Mouse (Mus musculus): ENCODE results near the gene Naa60. TPM values are rescaled to one million over a fixed set of nuclear protein-coding genes. Genes with fewer than 3 reads are reported as not detected.
A peak's percentile ranks its signal among the peaks of the same experiment; 100 is the strongest.

The Naa60 gene
- polyA plus RNA-seq, 1 experiment from 2014 or later, result 105 TPM

DNA sequence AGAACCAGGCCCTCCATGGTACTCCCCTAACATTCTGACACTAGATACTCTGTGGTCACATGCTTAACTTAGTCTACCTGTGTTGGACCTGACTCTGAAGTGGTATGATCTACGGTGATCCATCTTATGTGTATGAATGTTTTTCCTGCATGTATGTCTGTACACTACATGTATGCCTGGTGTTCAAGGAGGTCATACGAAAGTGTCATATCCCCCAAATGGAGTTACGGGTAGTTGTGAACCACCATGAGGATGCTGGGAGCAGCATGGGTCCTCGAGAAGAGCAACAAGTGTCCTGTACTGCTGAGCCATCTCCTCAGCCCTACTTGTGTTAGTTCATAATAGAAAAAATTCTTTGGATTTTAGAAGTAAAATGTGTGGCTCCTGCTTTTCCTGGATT lies 4.2 kb downstream of the Naa60 start:
- no peak for ATAC-seq
- Histone ChIP-seq H3K36me3 (ENCODE audit: control insufficient read depth, insufficient read depth, low read length) (peaks cover 10% of the 10 kb centered on the region; the same call in 1 of the 2 replicates), H3K4me1 (ENCODE audit: control insufficient read depth, insufficient read depth, low read depth, low read length) (peaks cover 9% of the 10 kb centered on the region), H3K27me3 (replicated peaks; ENCODE audit: control insufficient read depth, insufficient read depth, low read length) (no peaks in the 10 kb centered on the region), H3K27ac (ENCODE audit: low read depth, low read length) (no peak overlapping the region), H3K4me3 (ENCODE audit: low read length) (no peak overlapping the region), H3K9ac (ENCODE audit: low read depth, low read length) (no peak overlapping the region), H3K9me3 (ENCODE audit: control insufficient read depth, low read length) (no peaks in the 10 kb centered on the region), H3K4me2 (ENCODE audit: low read length) (no peak overlapping the region)
- 94% methylated on average over 4 of the region's 4 CpGs for WGBS

DNA sequence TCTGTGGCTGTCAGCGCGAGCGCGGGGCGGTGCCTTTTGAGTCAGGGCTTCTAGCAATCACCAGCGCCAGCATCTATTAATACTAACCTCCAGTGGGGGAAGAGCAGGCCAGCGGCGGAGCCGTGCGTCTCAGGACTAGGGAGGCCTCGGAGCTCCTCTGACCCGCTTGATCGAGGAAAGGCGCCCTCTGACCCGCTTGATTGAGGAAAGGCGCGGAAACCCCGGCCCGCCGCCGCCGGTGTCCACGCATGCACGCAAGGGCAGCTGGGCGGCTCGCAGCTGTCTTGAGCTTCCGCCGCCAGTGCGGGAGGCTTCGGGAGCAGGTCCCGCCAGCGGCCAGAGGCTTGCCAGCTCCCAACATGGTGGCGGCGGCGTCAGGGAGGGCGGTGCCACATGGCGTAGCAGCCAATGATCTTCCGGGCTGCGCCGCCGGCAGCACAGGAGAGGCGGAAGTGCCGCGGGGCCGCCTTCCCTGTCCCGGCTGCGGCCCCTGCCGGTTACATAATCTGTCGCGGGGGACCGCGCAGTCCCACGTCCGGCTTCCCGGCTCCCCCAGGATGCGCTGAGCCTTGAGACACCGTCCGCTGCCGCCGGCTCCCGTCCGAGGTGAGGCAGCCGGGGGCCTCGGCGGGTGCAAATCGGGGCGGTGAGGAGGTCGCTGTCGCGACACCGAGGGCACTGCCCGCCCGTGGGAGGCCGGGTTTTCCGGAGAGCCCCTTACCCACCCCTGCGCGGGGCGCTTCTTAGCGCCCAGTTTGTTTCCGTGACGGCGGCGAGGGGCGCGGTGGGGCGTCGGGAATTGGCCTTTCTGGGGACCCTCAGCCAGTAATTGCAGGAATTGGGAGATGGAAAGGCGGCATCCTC lies 12.3 kb downstream of the Naa60 start, which contains the start of the genes Zfp597 and Gm20695:
Zfp597 (minus strand) TSS at position 361 of the 864 bp plus-strand sequence.
Gm20695 (plus strand) TSS at position 448 of the 864 bp plus-strand sequence.
- under 1% methylated on average over 68 of the region's 88 CpGs for WGBS
- peak within 1 kb of the TSS; percentile 88 for H3K4me3 ChIP-seq (ENCODE audit: low read length)
- H3K36me3 ChIP-seq (ENCODE audit: control insufficient read depth, insufficient read depth, low read length), result 0 out of 2 replicates have a peak, but pooled peaks cover 2% of the 10 kb centered on the region
- peaks cover 13% of the 10 kb centered on the region for H3K4me1 ChIP-seq (ENCODE audit: control insufficient read depth, insufficient read depth, low read depth, low read length)
- ATAC-seq, result peak; percentile 98
- peak within 1 kb of the TSS; percentile 97 for H3K27ac ChIP-seq (ENCODE audit: low read depth, low read length)
- H3K9ac ChIP-seq (ENCODE audit: low read depth, low read length), result peak within 1 kb of the TSS; percentile 93
- no peaks in the 10 kb centered on the region for H3K27me3 ChIP-seq (replicated peaks; ENCODE audit: control insufficient read depth, insufficient read depth, low read length)
- H3K9me3 ChIP-seq (ENCODE audit: control insufficient read depth, low read length), result no peaks in the 10 kb centered on the region
- peak within 1 kb of the TSS; percentile 72 for H3K4me2 ChIP-seq (ENCODE audit: low read length)

DNA sequence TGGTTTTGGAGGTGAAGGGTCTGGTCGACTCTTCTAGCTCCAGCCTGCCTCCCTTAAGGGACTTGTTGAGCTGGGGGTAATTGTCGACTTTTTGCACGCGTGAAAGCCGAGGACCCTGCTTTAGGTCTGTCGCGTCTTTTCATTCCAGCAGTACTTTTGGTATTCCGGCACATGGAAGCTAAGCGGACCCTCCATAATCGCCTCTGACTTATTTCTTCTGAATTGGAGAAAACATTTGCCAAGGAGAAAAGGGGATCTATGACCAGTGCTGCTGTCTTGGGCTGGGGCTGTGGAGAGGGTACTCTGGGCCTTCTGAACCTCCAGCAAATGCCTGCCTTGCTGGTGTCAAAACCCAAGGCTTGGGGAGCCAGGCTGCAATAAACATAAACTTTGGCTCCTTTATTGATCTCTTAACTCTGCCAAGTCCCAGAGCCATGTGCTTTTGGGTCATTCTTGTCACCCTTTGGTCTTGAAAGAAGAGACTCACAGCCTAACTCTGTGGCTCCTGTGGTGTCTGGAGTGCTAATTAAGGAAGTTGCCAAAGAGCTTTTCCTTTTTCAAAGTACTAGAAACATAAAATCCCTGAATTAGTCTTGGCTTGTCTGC lies 13.0 kb downstream of the Naa60 start:
- H3K27me3 ChIP-seq (replicated peaks; ENCODE audit: control insufficient read depth, insufficient read depth, low read length), result no peaks in the 10 kb centered on the region
- no peak; the same call in 1 of the 2 replicates for ATAC-seq
- peak overlapping the region; percentile 93 for H3K9ac ChIP-seq (ENCODE audit: low read depth, low read length)
- H3K27ac ChIP-seq (ENCODE audit: low read depth, low read length), result peak overlapping the region; percentile 97
- WGBS, result 6% methylated on average over 10 of the region's 10 CpGs
- no peaks in the 10 kb centered on the region for H3K36me3 ChIP-seq (ENCODE audit: control insufficient read depth, insufficient read depth, low read length)
- H3K4me2 ChIP-seq (ENCODE audit: low read length), result peak overlapping the region; percentile 72
- peaks cover 13% of the 10 kb centered on the region for H3K4me1 ChIP-seq (ENCODE audit: control insufficient read depth, insufficient read depth, low read depth, low read length)
- no peaks in the 10 kb centered on the region for H3K9me3 ChIP-seq (ENCODE audit: control insufficient read depth, low read length)
- peak overlapping the region; percentile 88 for H3K4me3 ChIP-seq (ENCODE audit: low read length)

DNA sequence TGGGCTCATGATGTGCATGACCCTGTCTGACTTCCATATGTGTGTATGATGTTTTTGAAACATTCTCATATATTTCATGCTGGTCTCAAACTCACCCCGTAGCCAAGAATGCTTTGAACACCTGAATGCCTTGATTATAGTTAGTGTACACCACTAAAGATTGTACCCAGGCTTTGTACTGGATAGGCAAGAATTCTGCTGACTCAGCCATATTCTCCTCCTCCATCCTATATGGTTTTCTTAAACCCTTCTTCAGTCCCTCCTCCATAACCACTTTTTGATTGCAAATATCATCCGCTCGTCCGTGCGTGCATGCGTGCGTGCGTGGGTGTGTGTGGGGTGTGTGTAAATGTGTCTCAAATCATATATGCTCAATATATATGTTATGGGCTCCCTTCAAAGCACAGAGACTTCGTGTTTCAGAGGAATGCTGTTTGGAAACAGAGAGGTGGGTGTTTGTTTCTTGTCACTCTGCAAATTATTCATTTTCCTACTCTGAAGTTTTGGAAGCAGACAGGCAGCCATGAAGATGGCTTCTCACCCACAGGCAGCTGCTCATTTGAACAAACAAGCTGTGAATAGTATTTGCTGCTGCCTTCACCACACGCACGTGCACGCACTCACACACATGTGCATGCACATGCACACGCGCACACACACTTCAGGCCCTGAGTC lies 19.6 kb downstream of the Naa60 start:
- no peak overlapping the region for H3K9ac ChIP-seq (ENCODE audit: low read depth, low read length)
- WGBS, result 95% methylated on average over 14 of the region's 14 CpGs
- H3K4me1 ChIP-seq (ENCODE audit: control insufficient read depth, insufficient read depth, low read depth, low read length), result no peaks in the 10 kb centered on the region
- H3K4me2 ChIP-seq (ENCODE audit: low read length), result no peak overlapping the region
- no peak overlapping the region for H3K4me3 ChIP-seq (ENCODE audit: low read length)
- no peak for ATAC-seq
- no peaks in the 10 kb centered on the region for H3K27me3 ChIP-seq (replicated peaks; ENCODE audit: control insufficient read depth, insufficient read depth, low read length)
- no peaks in the 10 kb centered on the region; the same call in 1 of the 2 replicates for H3K36me3 ChIP-seq (ENCODE audit: control insufficient read depth, insufficient read depth, low read length)
- no peaks in the 10 kb centered on the region for H3K9me3 ChIP-seq (ENCODE audit: control insufficient read depth, low read length)
- H3K27ac ChIP-seq (ENCODE audit: low read depth, low read length), result no peak overlapping the region

DNA sequence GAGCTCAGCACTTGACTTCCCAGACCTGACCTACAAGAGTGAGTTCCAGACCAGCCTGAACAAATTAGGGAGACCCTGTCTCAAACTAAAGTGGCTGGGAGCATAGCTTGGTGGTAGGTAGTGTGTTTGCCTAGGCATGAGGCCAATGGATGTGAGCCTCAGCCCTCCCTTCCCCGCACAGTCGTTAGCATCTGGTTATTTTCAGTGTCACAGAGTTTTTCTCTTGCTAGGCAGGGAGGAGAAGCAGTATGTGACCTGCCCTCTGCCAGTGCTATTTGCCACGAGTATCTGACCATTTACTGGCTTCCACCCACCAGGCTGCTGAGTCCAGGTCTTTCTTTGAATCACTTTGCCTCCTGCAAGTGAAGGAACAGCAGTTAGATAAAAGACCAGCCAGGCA lies 21.6 kb downstream of the Naa60 start:
- no peak overlapping the region for H3K27ac ChIP-seq (ENCODE audit: low read depth, low read length)
- H3K36me3 ChIP-seq (ENCODE audit: control insufficient read depth, insufficient read depth, low read length), result peaks cover 6% of the 10 kb centered on the region; the same call in 1 of the 2 replicates
- H3K9ac ChIP-seq (ENCODE audit: low read depth, low read length), result no peak overlapping the region
- H3K9me3 ChIP-seq (ENCODE audit: control insufficient read depth, low read length), result no peaks in the 10 kb centered on the region
- ATAC-seq, result no peak
- H3K4me3 ChIP-seq (ENCODE audit: low read length), result no peak overlapping the region
- WGBS, result 72% methylated on average over 3 of the region's 3 CpGs
- H3K4me1 ChIP-seq (ENCODE audit: control insufficient read depth, insufficient read depth, low read depth, low read length), result no peaks in the 10 kb centered on the region
- H3K27me3 ChIP-seq (replicated peaks; ENCODE audit: control insufficient read depth, insufficient read depth, low read length), result no peaks in the 10 kb centered on the region
- no peak overlapping the region for H3K4me2 ChIP-seq (ENCODE audit: low read length)

DNA sequence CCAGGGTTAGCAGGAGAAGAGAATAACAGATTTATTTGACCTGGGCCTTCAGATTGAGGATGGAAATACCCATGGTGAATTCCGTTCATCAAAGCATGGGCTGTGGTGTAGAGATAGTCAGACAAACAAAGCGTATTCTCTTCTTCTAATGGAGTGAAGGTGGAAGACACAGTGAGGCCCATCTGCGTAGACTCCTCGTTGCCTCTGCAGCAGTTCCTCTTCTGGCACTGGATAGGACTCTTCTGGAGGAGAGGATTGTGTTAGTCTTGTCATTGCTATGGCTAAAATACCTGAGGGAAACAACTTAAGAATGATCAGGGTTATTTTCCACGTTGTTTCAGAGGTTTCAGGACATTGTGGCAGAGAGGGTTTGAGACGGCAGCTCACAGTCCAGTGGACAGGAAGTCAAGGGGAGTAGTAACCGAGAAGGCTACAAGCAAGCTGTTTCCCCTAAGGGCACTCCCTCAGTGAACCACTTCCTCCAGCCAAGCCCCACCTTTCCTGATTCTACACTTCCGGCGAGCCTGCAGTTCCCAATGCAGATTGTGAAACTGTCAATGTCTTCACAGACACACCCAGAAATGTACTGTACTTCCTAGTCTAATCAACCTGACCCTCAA lies 23.1 kb downstream of the Naa60 start:
- Histone ChIP-seq H3K27ac (ENCODE audit: low read depth, low read length) (no peak overlapping the region), H3K27me3 (replicated peaks; ENCODE audit: control insufficient read depth, insufficient read depth, low read length) (no peaks in the 10 kb centered on the region), H3K4me2 (ENCODE audit: low read length) (no peak overlapping the region), H3K9ac (ENCODE audit: low read depth, low read length) (no peak overlapping the region), H3K4me1 (ENCODE audit: control insufficient read depth, insufficient read depth, low read depth, low read length) (no peaks in the 10 kb centered on the region), H3K36me3 (ENCODE audit: control insufficient read depth, insufficient read depth, low read length) (peaks cover 20% of the 10 kb centered on the region), H3K9me3 (ENCODE audit: control insufficient read depth, low read length) (no peaks in the 10 kb centered on the region), H3K4me3 (ENCODE audit: low read length) (no peak overlapping the region)
- no peak for ATAC-seq
- WGBS, result 87% methylated on average over 9 of the region's 9 CpGs

DNA sequence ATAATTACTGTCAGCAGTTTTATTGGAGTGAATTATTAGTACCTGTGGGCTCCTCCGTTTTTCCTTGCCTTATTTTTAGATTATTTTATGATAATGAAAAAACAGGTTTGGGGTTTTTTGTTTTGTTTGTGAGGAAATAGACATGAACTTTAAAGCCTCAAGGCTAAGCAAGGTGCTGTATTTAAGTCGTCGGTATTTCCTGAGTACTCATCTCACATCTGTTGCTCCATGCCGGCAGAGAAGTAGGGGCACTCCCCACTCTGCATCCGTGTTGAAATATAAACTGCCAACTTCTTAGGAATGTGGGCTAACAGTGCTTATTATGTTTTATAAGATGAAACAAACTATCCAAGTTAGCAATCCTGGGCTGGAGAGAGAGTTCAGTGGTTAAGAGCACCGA lies 23.9 kb downstream of the Naa60 start:
- 87% methylated on average over 6 of the region's 6 CpGs for WGBS

DNA sequence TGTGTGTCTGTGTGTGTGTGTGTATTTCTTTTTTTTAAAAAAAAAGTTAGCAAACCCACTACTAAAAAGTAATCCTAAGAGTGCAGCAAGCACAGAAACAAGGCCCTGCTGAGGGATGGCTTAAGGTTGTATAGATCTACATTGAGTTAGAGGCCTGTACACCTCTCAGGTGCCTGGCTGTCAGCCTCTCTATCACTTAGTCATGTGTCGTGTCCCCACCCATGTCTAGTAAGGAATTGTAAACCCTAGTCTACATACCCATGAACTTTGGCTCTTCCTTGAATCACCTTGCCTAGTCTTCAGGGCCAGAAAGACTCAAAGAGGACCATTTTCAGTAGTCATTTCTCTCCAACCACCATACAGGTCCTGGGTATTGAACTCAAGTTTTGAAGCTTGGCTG lies 24.4 kb downstream of the Naa60 start:
- Histone ChIP-seq H3K9me3 (ENCODE audit: control insufficient read depth, low read length) (no peaks in the 10 kb centered on the region), H3K9ac (ENCODE audit: low read depth, low read length) (no peak overlapping the region), H3K4me1 (ENCODE audit: control insufficient read depth, insufficient read depth, low read depth, low read length) (no peaks in the 10 kb centered on the region), H3K27ac (ENCODE audit: low read depth, low read length) (no peak overlapping the region), H3K27me3 (replicated peaks; ENCODE audit: control insufficient read depth, insufficient read depth, low read length) (no peaks in the 10 kb centered on the region), H3K4me3 (ENCODE audit: low read length) (no peak overlapping the region), H3K36me3 (ENCODE audit: control insufficient read depth, insufficient read depth, low read length) (peaks cover 28% of the 10 kb centered on the region), H3K4me2 (ENCODE audit: low read length) (no peak overlapping the region)
- no peak for ATAC-seq
- 95% methylated on average over 1 of the region's 1 CpGs for WGBS

More for the DNA sequence above, 23.9 kb downstream of the Naa60 start:
- H3K9ac ChIP-seq (ENCODE audit: low read depth, low read length), result no peak overlapping the region
- H3K4me2 ChIP-seq (ENCODE audit: low read length), result no peak overlapping the region
- no peaks in the 10 kb centered on the region for H3K4me1 ChIP-seq (ENCODE audit: control insufficient read depth, insufficient read depth, low read depth, low read length)
- no peak overlapping the region for H3K27ac ChIP-seq (ENCODE audit: low read depth, low read length)
- no peaks in the 10 kb centered on the region for H3K27me3 ChIP-seq (replicated peaks; ENCODE audit: control insufficient read depth, insufficient read depth, low read length)
- no peaks in the 10 kb centered on the region for H3K9me3 ChIP-seq (ENCODE audit: control insufficient read depth, low read length)
- H3K36me3 ChIP-seq (ENCODE audit: control insufficient read depth, insufficient read depth, low read length), result peaks cover 27% of the 10 kb centered on the region
- no peak for ATAC-seq
- no peak overlapping the region for H3K4me3 ChIP-seq (ENCODE audit: low read length)

Data from hindbrain, embryonic 16.5 days (tissue).